Mouse (Mus musculus) right cerebral cortex, postnatal 10 days (tissue): ENCODE data around the gene Gnl3.

Experiments used
- DNase-seq, 2 experiments: peaks; one replicate each; pipeline ENCODE4 v3.0.0; 2021; ENCODE audit warnings: low spot score in 2 of 2

The Gnl3 gene

GRCm38 (mm10) chr14:31018860-31019291 lies at the start of gene Gnl3, which contains the start of gene Pbrm1:
Gene Gnl3, minus strand, starts transcription at chr14:31019152.
Gene Pbrm1, plus strand, starts transcription at chr14:31019138.
- peak; percentile 98 for DNase-seq

- DNase-seq = no peak
Observed at GRCm38 (mm10) chr14:31062277-31062676, 43.3 kb upstream of the Gnl3 start.

GRCm38 (mm10) chr14:31045817-31046216 lies 26.9 kb upstream of the Gnl3 start:
- no peak for DNase-seq

- no peak for DNase-seq
Observed at GRCm38 (mm10) chr14:31045296-31045695, 26.3 kb upstream of the Gnl3 start.

- DNase-seq = no peak
Observed at GRCm38 (mm10) chr14:31025785-31026184, 6.8 kb upstream of the Gnl3 start.

GRCm38 (mm10) chr14:31022579-31022978 lies 3.6 kb upstream of the Gnl3 start:
- no peak for DNase-seq

GRCm38 (mm10) chr14:31019331-31020205 lies 616 bp upstream of the Gnl3 start:
- peak; percentile 60 to 67 for DNase-seq

- DNase-seq = no peak
Observed at GRCm38 (mm10) chr14:31017854-31018253, 1.1 kb downstream of the Gnl3 start.

GRCm38 (mm10) chr14:31016063-31016462 lies 2.9 kb downstream of the Gnl3 start:
- no peak for DNase-seq

- no peak for DNase-seq
Observed at GRCm38 (mm10) chr14:31013928-31014327, 5.0 kb downstream of the Gnl3 start.

- no peak for DNase-seq
Observed at GRCm38 (mm10) chr14:31011588-31011987, 7.4 kb downstream of the Gnl3 start.

GRCm38 (mm10) chr14:31006779-31007178 lies 12.2 kb downstream of the Gnl3 start:
- no peak for DNase-seq

GRCm38 (mm10) chr14:31004527-31004926 lies 14.4 kb downstream of the Gnl3 start:
- no peak for DNase-seq

- DNase-seq = peak; percentile 91
Observed at GRCm38 (mm10) chr14:31001307-31002205, 17.4 kb downstream of the Gnl3 start, which contains the start of the genes Glt8d1 and Spcs1. Gene Glt8d1, plus strand, starts transcription at chr14:31001400. Gene Spcs1, minus strand, starts transcription at chr14:31001672.

GRCm38 (mm10) chr14:31000816-31001306 lies 18.1 kb downstream of the Gnl3 start:
- no peak for DNase-seq

- no peak for DNase-seq
Observed at GRCm38 (mm10) chr14:31000356-31000755, 18.6 kb downstream of the Gnl3 start.

- no peak for DNase-seq
Observed at GRCm38 (mm10) chr14:30996417-30996816, 22.5 kb downstream of the Gnl3 start.

GRCm38 (mm10) chr14:30976222-30976621 lies 42.7 kb downstream of the Gnl3 start:
- no peak for DNase-seq

GRCm38 (mm10) chr14:30974204-30974603 lies 44.7 kb downstream of the Gnl3 start:
- peak; percentile 45 to 65 for DNase-seq
